Mouse (Mus musculus) neural tube, embryonic 15.5 days (tissue): Measurements from ENCODE around the gene Bhmt2. TPM values are rescaled to one million over a fixed set of nuclear protein-coding genes. Genes with fewer than 3 reads are reported as not detected.

Source experiments
- ATAC-seq: fragments of 200-750 bp; cut with Nextera tagmentation; 2 replicates; pipeline ENCODE4 v1.8.0; 2017; ENCODE audit warnings: mild to moderate bottlenecking, moderate TSS enrichment, moderate library complexity; ENCODE audit not compliant: low FRiP score
- H3K27ac ChIP-seq: fragments of 300-500 bp; sonication (generic); replicated peaks from 2 replicates; pipeline ENCODE4 v1.5.1; 2015; ENCODE audit warnings: mild to moderate bottlenecking, inconsistent platforms
- H3K27me3 ChIP-seq: fragments of 300-500 bp; sonication (generic); replicated peaks from 2 replicates; pipeline ENCODE4 v1.6.1; 2015; ENCODE audit warnings: inconsistent platforms
- H3K36me3 ChIP-seq: fragments of 300-500 bp; sonication (generic); 2 replicates; pipeline ENCODE4 v1.6.1; 2015; ENCODE audit warnings: inconsistent platforms
- H3K4me1 ChIP-seq: fragments of 300-500 bp; sonication (generic); 2 replicates; pipeline ENCODE4 v1.6.1; 2015; ENCODE audit warnings: inconsistent platforms
- H3K4me2 ChIP-seq: fragments of 300-500 bp; sonication (generic); 2 replicates; pipeline ENCODE4 v1.6.1; 2015; ENCODE audit warnings: inconsistent platforms, mild to moderate bottlenecking, moderate library complexity
- H3K4me3 ChIP-seq: fragments of 300-500 bp; sonication (generic); replicated peaks from 2 replicates; pipeline ENCODE4 v1.5.1; 2015; ENCODE audit warnings: mild to moderate bottlenecking, inconsistent platforms
- H3K9ac ChIP-seq: fragments of 300-500 bp; sonication (generic); replicated peaks from 2 replicates; pipeline ENCODE4 v1.6.1; 2015; ENCODE audit warnings: mild to moderate bottlenecking, inconsistent platforms
- H3K9me3 ChIP-seq: fragments of 300-500 bp; sonication (generic); replicated peaks from 2 replicates; pipeline ENCODE4 v1.6.1; 2016; ENCODE audit warnings: inconsistent platforms
- WGBS: fragments of 180-500 bp; shearing (Covaris S2); methylation state at CpG from one replicate; pipeline ENCODE4 v1.1.7; 2015; ENCODE audit warnings: mixed read lengths; 5-methylcytosine and 5-hydroxymethylcytosine counted together
- polyA plus RNA-seq: library from polyadenylated mRNA; unstranded; fragments of >200 nt; fragmentation: Nextera tagmentation; extraction: Ambion mirVana; gene quantifications from 2 replicates; pipeline ENCODE4 v1.2.1, GENCODE M21; 2015

Bhmt2 gene
- polyA plus RNA-seq, 1 experiment from 2014 or later: not detected

- WGBS: 93% methylated on average over 1 of the region's 1 CpGs
- no peaks in the 10 kb centered on the region; the same call in 1 of the 2 replicates for H3K9me3 ChIP-seq
- no peak overlapping the region for H3K27ac ChIP-seq
- H3K36me3 ChIP-seq: no peaks in the 10 kb centered on the region
- no peak overlapping the region for H3K4me3 ChIP-seq
- H3K4me1 ChIP-seq: no peaks in the 10 kb centered on the region
- H3K9ac ChIP-seq: no peak overlapping the region
- H3K4me2 ChIP-seq: no peak overlapping the region
- no peaks in the 10 kb centered on the region for H3K27me3 ChIP-seq
- no peak for ATAC-seq
Observed at GRCm38 (mm10) chr13:93690821-93691220, 16.7 kb upstream of the Bhmt2 start.

- Histone ChIP-seq H3K4me1 (no peaks in the 10 kb centered on the region), H3K9ac (no peak overlapping the region), H3K4me2 (no peak overlapping the region), H3K9me3 (no peaks in the 10 kb centered on the region; the same call in 1 of the 2 replicates), H3K4me3 (no peak overlapping the region), H3K36me3 (no peaks in the 10 kb centered on the region), H3K27me3 (no peaks in the 10 kb centered on the region), H3K27ac (no peak overlapping the region)
- no peak for ATAC-seq
- 92% methylated on average over 3 of the region's 3 CpGs for WGBS
Observed at GRCm38 (mm10) chr13:93689566-93689965, 15.5 kb upstream of the Bhmt2 start.

- H3K4me2 ChIP-seq: no peak overlapping the region
- H3K9ac ChIP-seq: no peak overlapping the region
- H3K4me3 ChIP-seq: no peak overlapping the region
- no peak for ATAC-seq
- WGBS: 14% methylated on average over 5 of the region's 5 CpGs
- no peaks in the 10 kb centered on the region for H3K9me3 ChIP-seq
- no peaks in the 10 kb centered on the region for H3K36me3 ChIP-seq
- no peaks in the 10 kb centered on the region for H3K4me1 ChIP-seq
- no peaks in the 10 kb centered on the region for H3K27me3 ChIP-seq
- H3K27ac ChIP-seq: no peak overlapping the region
Observed at GRCm38 (mm10) chr13:93687321-93687720, 13.2 kb upstream of the Bhmt2 start.

- H3K4me1 ChIP-seq: no peaks in the 10 kb centered on the region
- H3K4me2 ChIP-seq: no peak overlapping the region
- H3K9ac ChIP-seq: no peak overlapping the region
- H3K9me3 ChIP-seq: no peaks in the 10 kb centered on the region
- no peak for ATAC-seq
- 71% methylated on average over 4 of the region's 4 CpGs for WGBS
- no peaks in the 10 kb centered on the region for H3K27me3 ChIP-seq
- no peak overlapping the region for H3K4me3 ChIP-seq
- H3K36me3 ChIP-seq: no peaks in the 10 kb centered on the region
- H3K27ac ChIP-seq: no peak overlapping the region
Observed at GRCm38 (mm10) chr13:93685226-93685625, 11.1 kb upstream of the Bhmt2 start.

- Histone ChIP-seq H3K4me1 (no peaks in the 10 kb centered on the region), H3K4me3 (no peak overlapping the region), H3K4me2 (no peak overlapping the region), H3K27ac (no peak overlapping the region; the same call in 1 of the 2 replicates), H3K27me3 (no peaks in the 10 kb centered on the region), H3K9ac (no peak overlapping the region), H3K9me3 (no peaks in the 10 kb centered on the region), H3K36me3 (no peaks in the 10 kb centered on the region)
- ATAC-seq: no peak
Observed at GRCm38 (mm10) chr13:93683336-93683735, 9.2 kb upstream of the Bhmt2 start.

- H3K9me3 ChIP-seq: no peaks in the 10 kb centered on the region
- H3K27me3 ChIP-seq: peaks cover 8% of the 10 kb centered on the region
- no peak overlapping the region for H3K4me3 ChIP-seq
- no peak overlapping the region for H3K9ac ChIP-seq
- WGBS: 90% methylated on average over 9 of the region's 9 CpGs
- H3K36me3 ChIP-seq: no peaks in the 10 kb centered on the region
- no peak for ATAC-seq
- H3K27ac ChIP-seq: no peak overlapping the region
- peaks cover 5% of the 10 kb centered on the region; the same call in 1 of the 2 replicates for H3K4me1 ChIP-seq
- no peak overlapping the region for H3K4me2 ChIP-seq
Observed at GRCm38 (mm10) chr13:93676864-93677263, 2.8 kb upstream of the Bhmt2 start.

GRCm38 (mm10) chr13:93673296-93673695 lies 806 bp downstream of the Bhmt2 start:
- Histone ChIP-seq H3K4me1 (peaks cover 5% of the 10 kb centered on the region; the same call in 1 of the 2 replicates), H3K36me3 (no peaks in the 10 kb centered on the region), H3K4me2 (no peak overlapping the region), H3K27ac (no peak overlapping the region), H3K4me3 (no peak overlapping the region), H3K27me3 (peaks cover 8% of the 10 kb centered on the region), H3K9ac (no peak overlapping the region), H3K9me3 (no peaks in the 10 kb centered on the region)
- 59% methylated on average over 2 of the region's 2 CpGs for WGBS
- no peak for ATAC-seq

GRCm38 (mm10) chr13:93672371-93672770 lies 1.7 kb downstream of the Bhmt2 start:
- ATAC-seq: no peak
- Histone ChIP-seq H3K4me3 (no peak overlapping the region), H3K27me3 (peaks cover 8% of the 10 kb centered on the region), H3K9ac (no peak overlapping the region), H3K4me1 (peaks cover 5% of the 10 kb centered on the region; the same call in 1 of the 2 replicates), H3K4me2 (no peak overlapping the region), H3K27ac (no peak overlapping the region), H3K9me3 (no peaks in the 10 kb centered on the region), H3K36me3 (no peaks in the 10 kb centered on the region)
- WGBS: 87% methylated on average over 4 of the region's 4 CpGs

- no peak overlapping the region for H3K9ac ChIP-seq
- 90% methylated on average over 4 of the region's 4 CpGs for WGBS
- H3K4me2 ChIP-seq: no peak overlapping the region
- ATAC-seq: no peak
- H3K4me1 ChIP-seq: no peaks in the 10 kb centered on the region
- H3K27ac ChIP-seq: no peak overlapping the region
- no peaks in the 10 kb centered on the region for H3K9me3 ChIP-seq
- H3K27me3 ChIP-seq: no peaks in the 10 kb centered on the region
- no peak overlapping the region for H3K4me3 ChIP-seq
- no peaks in the 10 kb centered on the region for H3K36me3 ChIP-seq
Observed at GRCm38 (mm10) chr13:93667586-93667985, 6.5 kb downstream of the Bhmt2 start.

GRCm38 (mm10) chr13:93657941-93658340 lies 16.2 kb downstream of the Bhmt2 start:
- Histone ChIP-seq H3K9me3 (no peaks in the 10 kb centered on the region), H3K4me3 (no peak overlapping the region), H3K27me3 (no peaks in the 10 kb centered on the region), H3K27ac (no peak overlapping the region), H3K4me1 (no peaks in the 10 kb centered on the region), H3K4me2 (no peak overlapping the region), H3K36me3 (no peaks in the 10 kb centered on the region), H3K9ac (no peak overlapping the region)
- 66% methylated on average over 5 of the region's 5 CpGs for WGBS
- ATAC-seq: no peak

GRCm38 (mm10) chr13:93653382-93653781 lies 20.7 kb downstream of the Bhmt2 start:
- Histone ChIP-seq H3K4me2 (no peak overlapping the region), H3K27ac (no peak overlapping the region), H3K27me3 (no peaks in the 10 kb centered on the region), H3K36me3 (no peaks in the 10 kb centered on the region), H3K9ac (no peak overlapping the region), H3K4me3 (no peak overlapping the region), H3K9me3 (no peaks in the 10 kb centered on the region), H3K4me1 (no peaks in the 10 kb centered on the region)
- WGBS: 91% methylated on average over 6 of the region's 6 CpGs
- no peak for ATAC-seq

- H3K4me3 ChIP-seq: no peak overlapping the region
- ATAC-seq: no peak
Observed at GRCm38 (mm10) chr13:93648387-93649130, 25.5 kb downstream of the Bhmt2 start.

More at GRCm38 (mm10) chr13:93648387-93649130, 25.5 kb downstream of the Bhmt2 start:
- 87% methylated on average over 7 of the region's 7 CpGs for WGBS
- Histone ChIP-seq H3K27ac (no peak overlapping the region), H3K4me1 (no peaks in the 10 kb centered on the region), H3K9me3 (no peaks in the 10 kb centered on the region), H3K4me2 (no peak overlapping the region), H3K36me3 (no peaks in the 10 kb centered on the region), H3K9ac (no peak overlapping the region), H3K27me3 (no peaks in the 10 kb centered on the region)
